Mouse (Mus musculus) adrenal gland, postnatal 4 days (tissue): ENCODE results near the gene Olfm4. TPM values are rescaled to one million over a fixed set of nuclear protein-coding genes. Genes with fewer than 3 reads are reported as not detected.

Experiments used
- DNase-seq, 2 experiments: peaks; one replicate each; pipeline ENCODE4 v3.0.0; 2021 to 2022; ENCODE audit warnings: low spot score in 2 of 2, mixed read lengths in 2 of 2
- total RNA-seq, 2 experiments: library from RNA; stranded (reverse); gene quantifications; 2 replicates each; pipeline ENCODE4 v1.2.3; 2021

The Olfm4 gene
- total RNA-seq, 2 experiments from 2014 or later = 1.7 to 4.6 TPM

GRCm38 (mm10) chr14:80026078-80026477, 42.2 kb downstream of the Olfm4 start:
- no peak for DNase-seq

DNA sequence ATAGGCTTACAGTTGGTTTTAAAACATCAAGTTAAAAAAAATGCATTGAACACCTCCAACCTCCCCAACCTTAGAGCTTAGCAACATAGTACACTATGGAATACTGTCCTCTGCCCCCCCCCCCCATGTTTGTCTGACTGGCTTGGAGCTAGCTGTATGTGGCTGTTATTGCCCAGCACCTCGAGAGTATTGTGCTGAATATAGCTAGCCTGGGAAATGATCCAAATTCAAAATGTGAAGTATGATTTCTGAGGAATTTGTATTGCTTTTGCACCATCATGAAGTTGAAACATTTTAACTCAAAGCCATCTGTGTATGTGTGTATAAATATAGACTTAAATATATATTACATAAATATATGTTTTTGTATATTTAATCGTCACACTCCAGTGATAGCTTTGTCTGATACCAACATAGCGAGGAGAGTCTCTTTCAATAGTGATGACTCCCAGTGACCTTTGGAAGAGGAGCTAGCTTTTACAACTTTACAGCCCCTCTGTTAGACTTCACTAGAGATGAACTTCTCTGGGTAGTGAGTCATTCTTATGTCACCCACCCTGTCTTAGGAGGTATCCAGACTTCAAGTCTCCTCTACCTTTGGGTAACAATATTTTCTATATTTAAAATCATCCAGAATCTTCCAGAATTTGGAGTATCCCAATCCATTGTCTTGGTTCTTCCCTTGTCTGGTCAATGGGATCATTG, 45.6 kb downstream of the Olfm4 start:
- no peak for DNase-seq

DNA sequence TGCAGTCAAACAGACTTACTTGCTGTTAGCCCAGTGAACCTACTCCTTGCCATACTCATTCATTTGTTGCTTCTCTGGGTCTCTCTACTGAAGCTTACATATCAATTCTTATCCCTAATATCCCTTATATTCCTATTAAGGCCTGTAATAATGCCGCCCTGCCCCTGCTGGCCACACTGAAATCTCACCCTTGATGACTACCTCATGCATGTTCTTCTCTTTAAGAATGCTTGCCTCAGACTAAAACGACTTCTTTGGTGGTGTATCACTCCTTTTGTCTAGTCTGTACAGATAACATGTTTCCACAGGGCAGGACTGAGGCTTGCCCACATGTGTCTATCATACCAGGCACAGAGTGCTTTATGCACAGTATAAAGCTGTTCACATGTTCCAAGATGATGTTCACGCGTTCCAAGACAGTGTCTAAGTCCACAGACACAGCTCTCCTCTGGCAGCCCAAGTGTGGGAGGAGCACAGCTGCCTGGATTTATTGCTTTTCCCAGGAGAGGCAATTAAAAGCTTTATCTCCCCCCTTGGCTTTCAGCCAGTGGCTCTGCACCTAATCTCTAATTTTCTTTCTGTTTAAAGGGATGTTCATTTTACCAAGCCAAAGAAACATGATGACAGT, 55.9 kb downstream of the Olfm4 start:
- DNase-seq = no peak

GRCm38 (mm10) chr14:80046104-80046734, 62.3 kb downstream of the Olfm4 start:
- DNase-seq = no peak

DNA sequence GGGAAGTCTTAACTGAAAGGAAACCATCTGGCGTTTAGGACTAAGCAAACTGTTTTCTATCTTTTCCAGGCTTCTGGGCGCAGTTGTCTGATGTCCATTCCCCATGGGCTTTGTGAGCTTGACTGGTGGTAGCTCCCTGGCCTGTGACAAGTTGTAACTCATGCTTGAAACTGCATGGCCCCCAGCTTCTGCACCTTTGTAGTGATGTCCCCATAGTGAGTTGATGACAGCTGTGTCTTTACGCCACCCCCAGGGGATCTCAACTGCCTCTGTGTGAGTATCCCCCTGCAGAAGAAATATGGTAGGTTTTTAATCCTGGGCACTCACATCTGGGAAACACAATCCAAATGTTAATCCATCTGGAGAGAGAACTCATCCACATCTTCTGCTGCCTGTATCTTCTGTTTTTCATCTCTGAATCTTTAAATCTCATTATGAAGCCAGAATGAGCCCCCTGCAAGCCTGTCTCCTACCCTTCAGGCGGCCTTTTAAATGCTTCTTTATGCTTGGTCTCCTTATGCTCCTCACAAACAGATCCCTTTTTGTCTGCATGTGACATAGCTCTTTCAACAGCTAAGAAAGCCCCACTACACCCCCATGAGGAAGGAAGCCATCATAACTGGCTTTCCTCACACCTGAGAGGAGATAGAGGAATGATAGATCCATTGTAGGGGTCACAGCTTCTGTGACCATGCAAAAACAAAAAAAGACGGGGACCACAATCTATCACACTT, 63.7 kb downstream of the Olfm4 start:
- DNase-seq = no peak

GRCm38 (mm10) chr14:80055725-80056124, 71.8 kb downstream of the Olfm4 start:
- DNase-seq = no peak

DNA sequence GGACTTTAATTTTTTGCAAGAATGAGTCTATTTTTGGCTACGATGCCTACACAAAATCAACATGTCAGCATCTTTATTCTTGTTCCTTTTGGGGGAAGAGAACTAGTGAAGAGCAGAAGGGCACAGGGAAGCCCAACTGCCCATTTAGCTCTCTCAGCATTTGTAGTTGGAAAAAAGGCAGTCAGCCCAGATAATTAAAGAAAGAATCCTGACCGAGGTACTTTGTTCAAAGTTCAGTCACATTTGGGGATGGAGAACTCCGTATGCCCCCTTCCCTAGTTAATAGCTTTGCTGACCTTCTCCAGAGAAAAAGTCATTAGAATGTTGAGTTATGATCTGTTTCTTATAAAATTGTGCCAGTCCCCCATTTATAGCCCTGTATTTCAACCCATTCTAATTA, 77.8 kb downstream of the Olfm4 start:
- no peak for DNase-seq

- no peak for DNase-seq
Measured at GRCm38 (mm10) chr14:80062896-80063295, 79.0 kb downstream of the Olfm4 start.

- DNase-seq = no peak
Measured at GRCm38 (mm10) chr14:80070580-80070979, 86.7 kb downstream of the Olfm4 start.

Other genes starting within 250 kb of the Olfm4 start
- 1 to 10 TPM in 1 of 2 experiments, under 1 TPM in 1; 0.87 to 1.1 TPM for gene Pcdh8, start 212.8 kb upstream of the Olfm4 start, total RNA-seq